Mouse (Mus musculus) thymus, adult 2 months (tissue): ENCODE results near the gene Aldh5a1. TPM values are rescaled to one million over a fixed set of nuclear protein-coding genes. Genes with fewer than 3 reads are reported as not detected.

ENCODE experiments used
- DNase-seq: peaks from one replicate; pipeline ENCODE4 v3.0.0; 2021
- H3K27ac ChIP-seq: fragments of 200-500 bp; 2 replicates; pipeline ENCODE4 v1.5.1; 2012; ENCODE audit warnings: low read length, control low read depth; ENCODE audit not compliant: control insufficient read depth, insufficient read depth
- H3K27me3 ChIP-seq: fragments of 200-500 bp; 2 replicates; pipeline ENCODE4 v1.6.1; 2012; ENCODE audit warnings: mild to moderate bottlenecking, low read length, moderate library complexity, mixed read lengths; ENCODE audit not compliant: control insufficient read depth, insufficient read depth
- H3K36me3 ChIP-seq: fragments of 200-500 bp; 2 replicates; pipeline ENCODE4 v1.6.1; 2012; ENCODE audit warnings: mild to moderate bottlenecking, low read length, moderate library complexity; ENCODE audit not compliant: control insufficient read depth, insufficient read depth
- H3K4me1 ChIP-seq: fragments of 200-500 bp; replicated peaks from 2 replicates; pipeline ENCODE4 v1.6.1; 2012; ENCODE audit warnings: low read length; ENCODE audit not compliant: control insufficient read depth, insufficient read depth
- H3K4me3 ChIP-seq: fragments of 200-500 bp; 2 replicates; pipeline ENCODE4 v1.5.1; 2012; ENCODE audit warnings: mild to moderate bottlenecking, low read length, control low read depth, moderate library complexity; ENCODE audit not compliant: control insufficient read depth, insufficient read depth
- CTCF ChIP-seq: fragments of 200-500 bp; IDR thresholded peaks from 2 replicates; pipeline ENCODE4 v1.5.1; 2012; ENCODE audit warnings: mild to moderate bottlenecking, control low read depth, low read length, moderate library complexity, borderline replicate concordance; ENCODE audit not compliant: control insufficient read depth, poor library complexity, insufficient read depth; ENCODE audit errors: extremely low read depth
- POLR2A ChIP-seq: fragments of 200-500 bp; IDR thresholded peaks from 2 replicates; pipeline ENCODE4 v1.6.1; 2012; ENCODE audit warnings: mild to moderate bottlenecking, low read length, control low read depth, moderate library complexity; ENCODE audit not compliant: control insufficient read depth, poor library complexity, insufficient read depth; ENCODE audit errors: extremely low read depth
- WGBS: fragments of 180-500 bp; shearing (Covaris S2); methylation state at CpG from one replicate; pipeline ENCODE4 v1.1.7; 2018; 5-methylcytosine and 5-hydroxymethylcytosine counted together
- polyA plus RNA-seq: library from polyadenylated mRNA; depleted of rRNA; stranded (reverse); fragments of >200 nt; gene quantifications from 2 replicates; pipeline ENCODE4 v1.2.3, GENCODE M21; 2012; rRNA removed

Gene Aldh5a1
- polyA plus RNA-seq, 1 experiment = 1.3 TPM

DNA sequence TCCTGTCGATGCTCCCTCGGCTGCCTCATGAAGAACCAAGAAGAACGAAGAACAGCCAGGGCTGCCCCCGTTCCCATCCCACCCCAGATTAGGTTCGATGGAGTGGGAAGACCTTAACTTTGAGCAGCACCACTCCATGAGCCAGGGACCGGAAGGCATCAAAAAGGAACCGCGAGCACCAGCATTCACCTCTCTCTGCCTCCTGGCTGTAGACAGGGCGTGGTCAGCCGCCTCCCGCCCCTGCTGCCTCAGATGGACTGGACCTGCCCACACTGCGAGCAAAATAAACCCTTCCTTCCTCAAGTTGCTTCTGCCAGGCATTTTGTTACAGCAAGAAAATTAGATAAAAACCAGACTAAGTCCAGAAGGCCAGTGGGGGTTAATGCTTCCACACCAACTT lies 76.4 kb downstream of the Aldh5a1 start:
- Histone ChIP-seq H3K4me1 (0 out of 2 replicates have a peak, but pooled peaks cover 4% of the 10 kb centered on the region), H3K4me3 (no peak overlapping the region), H3K27ac (no peak overlapping the region), H3K36me3 (no peaks in the 10 kb centered on the region), H3K27me3 (no peaks in the 10 kb centered on the region)
- TF ChIP-seq CTCF (no peak), POLR2A (no peak)
- no peak for DNase-seq
- WGBS = 80% methylated on average over 12 of the region's 12 CpGs

GRCm38 (mm10) chr13:24859115-24859514 lies 78.3 kb downstream of the Aldh5a1 start:
- H3K27me3 ChIP-seq = no peaks in the 10 kb centered on the region
- 0 out of 2 replicates have a peak, but pooled peaks cover 4% of the 10 kb centered on the region for H3K4me1 ChIP-seq
- H3K27ac ChIP-seq = no peak overlapping the region
- H3K4me3 ChIP-seq = no peak overlapping the region
- H3K36me3 ChIP-seq = no peaks in the 10 kb centered on the region
- DNase-seq = no peak
- TF ChIP-seq CTCF (no peak), POLR2A (no peak)

Other genes starting within 250 kb of the Aldh5a1 start
- gene Armh2, start 196.4 kb downstream of the Aldh5a1 start, polyA plus RNA-seq = not detected in 2 replicates
- gene Gmnn, start 175.7 kb downstream of the Aldh5a1 start, polyA plus RNA-seq = 10.6 and 11.9 TPM in 2 replicates
- gene BC005537, start 136.0 kb downstream of the Aldh5a1 start, polyA plus RNA-seq = 48.8 and 53.7 TPM in 2 replicates
- 49.8 and 51.5 TPM in 2 replicates for gene Acot13, start 106.1 kb downstream of the Aldh5a1 start, polyA plus RNA-seq
- 40.3 and 42.4 TPM in 2 replicates for gene Tdp2, start 106.0 kb downstream of the Aldh5a1 start, polyA plus RNA-seq
- gene D130043K22Rik, start 92.5 kb downstream of the Aldh5a1 start, polyA plus RNA-seq = 0.12 and 0.13 TPM in 2 replicates
- 0.47 and 1.0 TPM in 2 replicates for gene Gpld1, start 5.5 kb upstream of the Aldh5a1 start, polyA plus RNA-seq
- gene Mrs2, start 82.7 kb upstream of the Aldh5a1 start, polyA plus RNA-seq = 39.1 and 47.1 TPM in 2 replicates
- 0.04 and 0.06 TPM in 2 replicates for gene Dcdc2a, start 118.3 kb upstream of the Aldh5a1 start, polyA plus RNA-seq